Mouse (Mus musculus) heart, postnatal 25 days (tissue): ENCODE results near the gene Nhsl2. TPM values are rescaled to one million over a fixed set of nuclear protein-coding genes. Genes with fewer than 3 reads are reported as not detected.
A peak's percentile ranks its signal among the peaks of the same experiment; 100 is the strongest.

Source experiments
- DNase-seq: peaks from one replicate; pipeline ENCODE4 v3.0.0; 2022; ENCODE audit warnings: low spot score
- intact Hi-C: fragments of 180-260 bp; cut with DNase I; formaldehyde crosslinking; loops from one replicate; pipeline ENCODE4 v1.15.1; 2025
- total RNA-seq, 2 experiments: library from RNA; stranded (reverse); gene quantifications; 2 replicates each; pipeline ENCODE4 v1.2.3; 2021

The Nhsl2 gene
- total RNA-seq, 2 experiments from 2014 or later = 3.3 to 3.4 TPM

DNA sequence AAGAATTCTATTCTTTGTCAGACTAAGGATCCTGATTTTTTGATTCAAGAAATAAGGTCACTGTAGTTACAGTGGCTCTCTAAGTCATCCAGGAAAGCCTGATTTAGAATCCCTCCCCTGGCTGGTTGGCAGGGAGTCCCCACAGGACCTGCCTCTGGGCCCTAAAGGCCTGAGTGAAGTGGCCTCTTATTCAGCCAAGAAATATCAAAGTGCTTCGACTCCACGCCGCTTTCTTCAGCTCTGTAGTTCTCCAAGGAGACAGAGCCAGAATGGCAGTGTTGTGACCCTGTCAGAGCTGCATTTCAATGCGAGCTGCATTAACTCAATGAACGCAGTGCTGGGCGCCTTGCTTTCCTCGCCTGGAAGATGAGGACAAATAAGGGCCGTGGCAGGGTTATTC, 183.2 kb downstream of the Nhsl2 start:
- no peak for DNase-seq
- intact Hi-C loops = no loop called here

DNA sequence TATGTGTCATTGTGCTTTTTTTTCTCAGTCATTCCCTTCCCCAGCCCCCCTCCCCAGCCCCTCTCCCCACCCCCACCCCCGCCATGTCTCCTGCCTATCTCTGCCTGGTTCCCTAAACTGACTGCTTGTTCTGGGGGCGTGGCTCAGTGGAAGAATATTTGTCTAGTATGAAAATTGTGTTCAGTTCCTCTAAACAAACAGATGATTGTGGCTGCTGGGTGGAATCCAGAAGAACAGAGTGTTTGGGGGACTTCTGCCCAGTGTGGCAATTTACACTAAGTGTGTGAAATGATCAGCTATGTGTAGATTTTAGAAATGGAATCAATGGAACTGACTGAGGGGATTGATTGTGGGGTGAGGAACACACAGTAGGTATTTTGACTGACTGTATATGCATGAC, 184.4 kb downstream of the Nhsl2 start:
- no peak for DNase-seq
- intact Hi-C loops = no loop called here

DNA sequence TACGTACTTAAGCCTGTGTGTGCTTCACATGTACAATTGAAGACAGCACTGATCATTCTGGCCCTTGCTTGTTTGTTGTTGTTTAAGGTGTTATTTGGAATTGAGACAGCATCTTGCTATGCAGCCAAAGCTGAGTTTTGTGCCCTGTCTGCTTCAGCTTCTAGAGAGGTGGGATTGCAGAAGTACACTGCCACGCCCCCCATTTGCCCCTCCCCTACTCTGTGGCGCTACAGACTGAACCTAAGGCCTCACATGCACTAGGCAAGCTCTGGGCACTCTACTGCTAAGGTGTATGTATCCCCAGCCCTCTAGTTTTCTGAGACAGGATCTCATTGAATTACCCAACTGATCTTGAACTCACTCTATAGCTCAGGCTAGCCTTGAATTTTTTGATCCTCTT, 186.5 kb downstream of the Nhsl2 start:
- intact Hi-C loops = no loop called here
- DNase-seq = no peak

DNA sequence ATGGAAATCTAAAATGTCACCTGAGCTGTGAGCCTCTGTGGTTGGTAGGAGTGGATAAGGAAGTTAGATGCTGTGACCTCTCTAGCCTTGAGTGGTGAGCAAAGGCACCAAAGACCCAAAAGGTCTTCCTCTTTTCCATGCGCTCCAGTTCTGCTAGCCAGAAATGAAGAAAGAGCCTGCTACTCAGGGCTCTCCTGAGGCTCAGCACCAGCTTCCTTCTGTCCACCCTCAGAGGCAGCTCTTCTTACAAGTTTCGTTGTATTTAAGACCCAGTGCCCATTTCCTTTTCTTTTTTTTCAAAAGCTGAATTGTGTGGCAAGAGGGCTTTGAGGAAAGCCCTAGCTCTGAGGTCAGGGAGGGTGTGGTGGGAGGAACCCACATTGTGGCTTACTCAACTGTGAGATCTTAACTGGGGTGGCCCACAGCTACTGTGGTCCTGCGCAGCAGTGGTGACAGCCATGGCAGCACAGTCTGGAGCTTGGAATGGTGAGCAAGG, 187.7 kb downstream of the Nhsl2 start:
- no peak for DNase-seq
- intact Hi-C loops = no loop called here

DNA sequence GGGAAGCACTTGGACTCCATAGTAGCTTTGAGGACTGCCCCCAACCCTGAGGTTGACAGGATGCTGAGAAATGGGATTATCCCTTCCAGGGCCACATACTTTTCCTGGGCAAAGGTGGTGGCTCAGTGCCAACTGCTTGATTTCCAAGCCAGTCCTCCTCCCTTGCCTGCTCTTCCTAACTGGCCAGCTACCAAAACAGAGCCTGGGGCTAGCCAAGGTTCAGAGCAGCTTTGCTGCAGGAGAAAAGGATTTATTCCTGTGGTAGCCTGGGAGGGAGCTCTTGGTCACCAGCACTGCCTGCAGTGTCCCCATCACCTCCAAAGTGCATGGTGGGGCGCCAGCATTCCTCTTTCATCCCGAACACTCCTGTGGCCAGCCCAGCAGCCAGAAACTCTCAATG, 188.3 kb downstream of the Nhsl2 start:
- intact Hi-C loops = no loop called here
- DNase-seq = peak; percentile 9

DNA sequence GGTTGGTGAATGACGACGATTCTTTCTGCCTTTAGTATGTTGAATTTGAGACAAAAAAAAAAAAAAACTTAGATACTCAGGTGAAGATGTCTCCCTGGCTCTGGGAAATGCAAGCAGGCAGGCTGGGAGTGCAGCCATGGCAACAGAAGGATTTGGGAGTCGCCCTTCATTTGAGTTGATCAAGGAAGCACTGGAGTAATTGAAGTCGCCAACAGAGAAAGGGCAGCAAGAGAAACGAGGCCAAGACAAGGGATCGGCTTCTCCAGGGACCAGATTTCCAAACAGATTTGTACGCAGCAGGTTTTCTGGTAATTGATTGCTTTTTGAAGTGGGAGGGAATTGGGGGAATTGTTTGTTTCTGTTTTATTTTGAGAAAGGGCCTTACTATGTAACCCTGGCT, 192.4 kb downstream of the Nhsl2 start:
- no peak for DNase-seq
- intact Hi-C loops = no loop called here

DNA sequence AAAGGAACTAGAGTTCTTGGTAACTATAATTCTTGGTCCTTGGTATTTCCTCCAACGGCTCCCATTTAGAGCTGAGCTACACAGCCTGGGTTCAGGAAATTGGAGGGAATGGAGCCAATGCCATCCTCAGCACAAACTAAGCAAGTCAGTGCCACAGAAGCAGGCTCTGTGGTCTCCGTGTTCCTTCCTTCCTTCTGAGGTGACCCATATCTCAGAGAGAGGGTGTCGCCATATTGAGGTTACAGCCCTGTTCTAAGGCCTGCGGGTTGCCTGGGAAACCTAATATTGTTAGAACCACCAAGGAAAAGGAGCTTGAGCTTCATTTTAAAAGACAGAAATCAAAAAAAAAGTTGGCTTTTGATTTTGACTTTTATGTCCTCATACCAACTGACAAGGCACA, 193.2 kb downstream of the Nhsl2 start:
- DNase-seq = no peak
- intact Hi-C loops = no loop called here

DNA sequence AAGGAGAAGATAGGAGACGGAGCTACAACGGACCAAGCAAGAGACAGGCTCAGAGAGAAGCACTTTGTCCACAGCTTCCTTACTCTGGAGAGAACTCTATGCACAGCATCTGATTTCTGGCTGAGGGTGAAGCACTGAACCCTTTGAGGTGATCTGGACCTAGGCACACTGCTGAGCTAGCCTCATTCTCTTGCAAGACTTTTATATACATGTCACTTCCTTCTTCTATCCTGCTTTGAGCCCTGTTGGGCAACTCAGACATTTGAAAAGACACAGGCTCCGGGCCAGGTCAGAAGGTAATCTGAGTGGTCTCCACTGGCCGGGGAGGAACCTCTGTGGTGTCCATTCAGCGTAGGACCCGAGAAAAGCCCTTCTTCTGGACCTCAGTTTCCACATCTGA, 201.4 kb downstream of the Nhsl2 start:
- DNase-seq = no peak
- intact Hi-C loops = no loop called here

DNA sequence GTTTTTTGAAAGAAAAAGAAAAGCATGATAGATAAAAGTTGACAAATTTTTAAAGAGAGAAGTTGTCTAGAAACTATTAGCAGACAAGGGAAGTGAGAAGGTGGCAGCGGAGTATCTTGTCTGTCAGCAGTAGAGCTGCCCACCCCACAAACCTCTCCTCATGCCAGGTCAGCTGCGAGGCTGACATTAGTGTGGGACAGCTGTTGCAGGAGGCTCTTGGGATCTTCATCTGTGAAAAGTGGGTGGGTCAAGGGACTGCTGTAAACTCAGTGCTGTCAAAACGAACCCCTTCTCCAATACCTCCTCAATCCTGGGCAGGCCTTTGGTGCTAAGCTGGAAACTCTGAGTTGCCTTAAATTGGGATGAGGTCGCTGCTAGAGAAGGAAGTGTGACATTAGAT, 202.0 kb downstream of the Nhsl2 start:
- DNase-seq = no peak

DNA sequence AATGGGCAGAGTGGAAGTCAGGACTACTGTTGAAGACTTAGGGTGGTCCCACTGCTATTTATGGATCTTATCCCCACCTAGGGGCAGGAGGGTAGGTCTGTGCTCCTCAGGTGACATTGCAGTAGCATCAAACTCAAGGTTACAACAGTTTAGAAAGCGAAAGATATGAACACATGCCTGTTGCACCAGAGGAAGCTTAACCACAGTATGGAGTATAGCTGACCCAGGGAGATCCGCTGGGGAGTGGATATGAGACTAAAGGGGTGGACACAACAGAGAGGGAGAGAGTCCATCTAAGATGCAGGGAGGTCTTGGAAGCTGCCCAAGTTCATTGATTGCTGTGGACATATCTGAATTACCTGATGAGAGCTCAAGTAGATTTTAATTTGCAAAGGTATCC, 204.2 kb downstream of the Nhsl2 start:
- intact Hi-C loops = no loop called here
- DNase-seq = no peak

More for the DNA sequence above, 202.0 kb downstream of the Nhsl2 start:
- intact Hi-C loops = no loop called here

DNA sequence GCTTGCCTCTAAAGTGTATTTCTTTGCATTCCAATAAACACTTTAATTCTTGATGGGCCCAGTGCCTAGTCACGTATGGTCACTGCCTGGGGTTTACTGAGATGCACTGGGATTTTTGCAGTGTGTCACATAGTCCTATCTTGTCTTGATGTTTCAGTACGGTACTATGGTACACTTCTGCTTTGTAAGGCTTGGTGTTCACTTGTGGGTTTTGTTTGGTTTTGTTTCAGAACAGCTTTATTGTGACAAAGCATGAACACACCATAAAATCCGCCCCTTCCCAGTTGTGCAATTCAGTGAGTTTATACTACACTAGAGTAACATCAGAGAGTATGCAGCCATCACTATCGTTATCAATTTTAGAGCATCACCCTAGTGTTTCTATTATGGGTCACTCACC, 204.8 kb downstream of the Nhsl2 start:
- intact Hi-C loops = no loop called here
- DNase-seq = no peak

DNA sequence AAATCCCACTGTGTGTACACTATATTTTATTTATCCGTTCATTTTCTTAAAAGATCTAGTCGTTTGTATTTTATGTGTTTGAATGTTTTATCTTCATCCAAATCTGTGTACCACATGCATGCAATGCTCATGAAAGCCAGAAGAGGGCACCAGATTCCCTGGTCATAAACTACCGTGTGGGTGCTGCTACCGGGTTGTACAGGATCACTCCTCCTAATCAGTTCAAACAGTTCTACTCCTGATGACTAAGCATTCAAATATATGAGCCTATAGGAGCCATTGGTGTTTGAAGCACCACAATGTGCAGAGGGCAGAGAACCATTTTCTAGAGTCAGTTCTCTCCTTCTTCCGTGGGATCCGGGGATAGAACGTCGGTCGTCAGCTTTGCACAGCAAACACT, 210.3 kb downstream of the Nhsl2 start:
- DNase-seq = no peak
- intact Hi-C loops = no loop called here

DNA sequence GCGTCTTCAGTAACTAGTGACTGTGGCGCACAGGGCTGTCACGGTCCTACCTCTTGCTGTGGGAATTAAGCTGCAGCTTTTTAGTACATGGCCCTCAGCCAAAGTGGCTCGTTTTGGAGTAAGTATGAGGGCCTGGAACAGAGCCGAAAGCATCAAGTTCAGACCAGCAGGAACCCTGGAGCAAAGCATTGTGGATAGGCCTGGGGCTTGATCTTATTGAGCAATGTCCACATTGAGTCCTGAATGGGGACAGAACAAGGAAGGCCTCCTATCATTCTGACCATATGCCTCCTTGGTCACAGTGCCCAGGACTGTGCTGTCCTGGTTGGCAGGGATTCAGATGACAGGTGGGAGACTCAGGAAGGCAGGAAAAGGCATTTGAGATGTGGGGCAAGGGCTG, 211.1 kb downstream of the Nhsl2 start:
- no peak for DNase-seq
- intact Hi-C loops = loop anchor here (10.0 kb wide), 1 partner anchor 255 kb away; no protein-coding TSS in a partner anchor

DNA sequence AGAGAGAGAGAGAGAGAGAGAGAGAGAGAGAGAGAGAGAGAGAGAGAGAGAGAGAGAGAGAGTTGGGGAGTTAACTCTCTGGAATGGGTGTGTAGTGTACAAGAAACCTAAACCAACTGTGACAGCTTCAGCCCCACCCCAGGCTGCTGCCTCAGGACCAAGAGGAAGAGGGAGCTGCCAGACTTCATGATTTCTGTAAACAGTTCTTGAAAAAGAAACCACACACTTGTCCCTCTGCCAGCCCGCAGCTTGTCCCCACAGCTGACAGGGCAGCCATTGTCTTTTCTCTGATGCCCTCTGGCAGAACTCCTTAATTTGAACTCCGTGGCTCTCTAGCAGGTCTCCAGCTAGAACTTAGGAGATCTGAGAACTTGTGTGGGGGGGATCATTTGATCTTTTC, 211.7 kb downstream of the Nhsl2 start:
- intact Hi-C loops = loop anchor here (10.0 kb wide), 1 partner anchor 256 kb away; no protein-coding TSS in a partner anchor
- DNase-seq = peak; percentile 16

DNA sequence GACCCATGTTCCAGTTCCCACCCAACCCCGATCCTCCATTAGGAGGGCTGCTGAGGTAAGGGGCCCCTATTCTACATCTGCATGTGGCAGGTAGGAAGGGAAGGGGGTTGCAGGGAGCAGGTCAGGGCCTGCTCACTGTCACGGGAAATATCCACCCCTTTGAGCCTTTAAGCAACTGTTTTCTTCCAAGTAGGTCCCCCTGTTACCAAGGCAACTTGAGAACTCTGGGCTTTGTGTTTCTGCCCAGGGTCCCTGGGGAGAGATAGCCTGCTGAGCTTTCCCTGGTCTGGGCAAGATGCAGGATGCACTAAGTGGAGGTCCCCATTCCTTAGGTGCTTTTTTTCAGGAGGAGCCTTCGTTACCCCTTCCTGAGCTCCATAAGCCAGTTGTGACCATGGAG, 214.9 kb downstream of the Nhsl2 start:
- intact Hi-C loops = loop anchor here (10.0 kb wide), 1 partner anchor 259 kb away; no protein-coding TSS in a partner anchor
- no peak for DNase-seq

DNA sequence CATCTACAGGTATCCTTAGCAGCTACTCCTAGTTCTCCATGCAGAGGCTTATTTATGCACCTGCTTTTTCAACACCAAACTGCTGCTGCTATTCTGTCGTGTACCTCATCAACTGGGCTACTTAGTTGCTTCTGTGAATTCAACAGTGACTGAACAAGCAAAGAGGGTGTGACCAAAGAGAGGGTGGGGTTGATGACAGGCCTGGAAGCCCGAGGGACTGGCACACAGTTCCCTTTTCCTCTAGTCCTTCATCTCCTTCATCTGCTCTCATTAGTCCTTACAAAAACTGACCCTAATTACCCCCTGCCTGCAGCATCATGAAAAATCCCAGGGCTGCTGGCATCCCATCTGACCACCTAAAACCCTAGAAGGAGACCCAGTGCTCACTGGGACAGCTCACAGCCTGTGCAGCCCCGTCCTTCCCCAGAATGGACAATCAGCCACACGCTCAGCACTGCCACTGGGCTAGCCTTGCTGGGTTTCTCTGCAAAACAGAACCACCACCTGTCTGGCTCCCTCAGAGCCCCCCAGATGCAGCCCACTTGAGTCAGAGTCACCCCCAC, 216.1 kb downstream of the Nhsl2 start:
- DNase-seq = no peak
- intact Hi-C loops = loop anchor here (5.0 to 10.0 kb wide), 2 partner anchors 113 to 260 kb away; no protein-coding TSS in a partner anchor

DNA sequence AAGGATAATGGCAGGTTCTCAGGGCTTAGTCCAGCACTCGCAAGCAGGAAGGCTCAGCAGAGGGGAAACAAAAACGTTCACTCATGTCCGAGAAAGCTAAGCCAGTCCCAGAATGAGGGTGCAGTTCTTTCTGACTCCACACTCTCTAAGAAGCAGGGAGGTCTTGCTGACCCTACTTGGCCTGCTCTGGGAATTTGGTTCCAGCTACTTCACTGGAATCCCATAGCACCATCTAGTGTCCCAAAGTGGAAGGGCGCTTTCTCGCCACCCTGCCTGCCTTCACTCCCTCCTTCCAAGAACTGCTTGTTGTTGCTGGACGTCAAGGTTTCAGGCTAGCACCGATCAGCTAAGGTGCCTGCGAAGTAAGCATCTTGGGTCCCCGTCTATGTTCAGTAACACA, 216.9 kb downstream of the Nhsl2 start:
- intact Hi-C loops = loop anchor here (1.0 to 10.0 kb wide), 3 partner anchors 84 to 261 kb away; no protein-coding TSS in a partner anchor
- DNase-seq = no peak

DNA sequence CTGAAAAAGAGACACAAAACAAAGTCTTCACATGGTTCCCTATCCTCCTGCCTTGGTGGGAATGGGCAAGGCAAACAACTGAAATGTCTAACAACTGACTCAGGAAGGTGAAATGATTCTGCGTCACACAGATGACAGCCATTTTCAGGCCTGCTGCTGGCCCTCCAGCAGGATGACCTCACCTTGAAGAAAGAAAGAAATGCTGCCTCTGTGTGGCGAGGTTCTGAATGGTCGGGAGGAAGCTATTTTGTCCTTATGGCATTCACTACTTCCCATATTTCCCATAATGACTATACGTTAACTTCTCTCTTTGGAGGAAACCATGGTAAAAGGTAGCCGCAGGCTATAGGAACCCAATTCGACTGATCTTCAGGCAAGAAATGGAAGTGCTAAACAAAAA, 217.9 kb downstream of the Nhsl2 start:
- intact Hi-C loops = loop anchor here (5.0 to 10.0 kb wide), 2 partner anchors 115 to 262 kb away; no protein-coding TSS in a partner anchor
- no peak for DNase-seq

DNA sequence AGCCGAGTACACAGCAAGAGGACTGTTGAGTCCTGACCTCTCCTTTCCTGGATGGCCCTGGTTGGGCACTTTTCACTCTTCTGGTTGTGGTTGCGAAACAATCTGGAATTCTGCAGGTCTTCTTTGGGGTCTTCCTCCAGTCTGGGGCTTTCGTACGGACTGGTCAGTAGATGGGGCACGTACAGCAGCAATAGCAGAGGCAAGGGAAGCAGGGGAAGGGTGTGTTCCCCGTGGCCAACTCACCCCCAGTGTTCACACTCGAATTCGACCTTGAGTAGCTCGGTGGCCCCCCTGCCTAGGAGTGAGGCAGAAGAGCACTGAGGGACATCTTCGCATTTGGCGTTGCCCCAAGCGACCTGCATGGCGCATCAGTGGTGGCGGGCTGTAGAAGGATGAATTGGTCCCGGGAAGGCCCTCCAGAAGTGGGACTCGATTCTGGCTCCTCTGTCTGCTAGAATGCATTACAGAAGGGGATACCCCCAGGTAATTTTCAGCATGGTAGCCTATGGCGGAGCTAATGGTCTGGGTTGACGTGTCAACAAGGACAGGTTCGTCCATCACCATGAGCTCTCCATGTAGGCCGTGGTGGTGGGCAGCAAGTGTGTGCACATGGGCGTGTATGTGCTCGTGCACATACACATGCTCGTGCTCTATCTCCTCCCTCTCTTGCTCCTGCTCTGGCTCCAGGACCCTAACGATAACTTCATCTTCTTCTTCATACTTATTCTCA, 219.8 kb downstream of the Nhsl2 start:
- no peak for DNase-seq
- intact Hi-C loops = loop anchor here (5.0 to 10.0 kb wide), 2 partner anchors 117 to 264 kb away; no protein-coding TSS in a partner anchor

DNA sequence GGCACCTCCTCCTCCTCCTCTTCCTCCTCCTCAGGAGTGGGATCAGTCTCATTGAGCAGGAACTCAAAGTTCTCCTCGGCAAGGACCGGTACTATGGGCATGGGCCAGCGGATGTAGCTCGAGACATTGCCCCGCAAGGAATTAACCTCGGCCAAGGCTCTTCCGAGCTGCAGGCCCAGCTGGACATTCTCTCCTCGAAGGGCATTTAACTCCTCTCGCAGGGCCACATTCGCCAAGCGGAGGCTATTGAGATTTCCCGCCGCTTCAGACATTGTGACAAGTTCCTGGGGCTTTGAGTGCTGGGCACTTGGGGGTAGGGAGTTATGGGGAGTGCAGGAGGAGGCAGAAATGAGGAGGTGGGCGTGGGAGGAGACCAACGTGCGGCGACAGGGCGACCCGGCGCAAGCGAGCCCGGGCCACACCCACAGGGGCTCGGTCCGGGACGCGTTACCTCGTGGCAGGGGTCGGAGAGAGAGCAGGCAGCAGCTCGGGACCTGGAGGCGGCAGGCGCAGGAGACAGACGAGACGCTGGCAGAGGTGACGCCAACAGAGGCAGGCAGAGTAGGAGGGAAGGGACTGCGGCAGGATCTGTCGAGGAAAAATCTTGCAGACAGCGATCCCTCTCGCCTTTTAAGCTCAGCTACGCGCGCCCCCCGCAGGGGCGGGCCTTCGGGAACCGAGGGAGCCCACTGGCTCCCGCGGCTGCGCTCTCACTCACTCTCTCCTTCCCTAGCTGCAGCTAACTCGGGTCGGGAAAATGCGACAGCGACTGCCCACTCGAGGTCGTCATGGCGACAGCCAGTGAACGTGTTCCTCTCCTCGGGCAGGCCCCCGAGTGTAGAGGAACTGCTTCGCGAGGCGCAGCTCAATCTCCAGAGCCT, 221.6 kb downstream of the Nhsl2 start, which contains the start of gene Rtl5:
Gene Rtl5 (minus strand): TSS at position 714 of the 881 bp plus-strand sequence.
- DNase-seq = peak; percentile 65
- intact Hi-C loops = loop anchor here (5.0 kb wide), 1 partner anchor 46 kb away; the partner anchor contains the start of gene Pin4
